Mouse (Mus musculus): ENCODE data around the gene Rps19.

DNA sequence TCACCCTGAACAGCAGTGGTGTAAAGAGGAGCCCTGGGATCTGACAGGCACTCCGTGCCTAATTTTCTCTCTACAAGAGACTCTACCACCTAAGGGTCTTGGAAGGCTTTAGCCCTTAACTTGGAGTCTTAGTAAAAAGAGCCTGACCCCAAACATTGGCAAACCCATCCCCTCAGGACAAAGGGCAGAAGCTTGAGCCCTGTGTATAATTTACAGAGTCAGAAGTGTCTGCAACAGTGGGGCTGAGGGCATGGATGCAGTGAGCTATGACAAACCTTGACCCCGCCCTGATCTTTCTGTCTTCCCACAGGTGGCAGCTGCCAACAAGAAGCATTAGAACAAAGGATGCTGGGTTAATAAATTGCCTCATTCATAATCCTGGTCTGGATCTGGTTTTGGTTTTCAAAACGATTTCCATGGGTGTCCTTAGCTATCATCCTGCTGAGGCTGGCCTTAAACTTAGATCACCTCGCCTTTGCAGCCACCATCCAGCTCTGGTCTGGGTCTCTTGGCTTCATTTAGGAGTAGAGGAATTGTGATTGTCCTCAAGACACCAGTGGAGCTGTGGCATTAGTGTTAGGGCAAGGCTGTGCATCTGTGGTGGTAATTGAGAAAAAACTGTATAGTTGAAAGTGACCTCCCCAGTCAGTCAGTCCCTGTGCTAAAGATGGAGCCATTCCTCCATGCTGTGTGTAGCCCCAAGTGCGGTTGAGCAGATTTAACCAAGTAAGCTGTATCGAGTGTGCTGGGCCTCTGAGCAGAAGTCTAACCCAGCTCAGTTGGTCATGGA is 5.5 kb downstream of the Rps19 start:
- TF ChIP-seq E2F4 (IDR thresholded peaks at IDR 0.05; ENCODE audit: insufficient read depth) (no peak), CEBPB (IDR thresholded peaks at IDR 0.05; ENCODE audit: insufficient read depth, poor library complexity, severe bottlenecking) (no peak), TCF12 (IDR thresholded peaks at IDR 0.05; ENCODE audit: insufficient read depth, poor library complexity, severe bottlenecking) (no peak), MAX (IDR thresholded peaks at IDR 0.05; ENCODE audit: low read depth) (no peak), POLR2A (IDR thresholded peaks at IDR 0.05; ENCODE audit: insufficient read length, low read depth) (no peak), MYOD1 (IDR thresholded peaks at IDR 0.05; ENCODE audit: control insufficient read depth in 1 of 3, insufficient read length in 2 of 3, low read depth in 2 of 3) (no peak), USF1 (IDR thresholded peaks at IDR 0.05; ENCODE audit: low read depth) (no peak), TCF3 (IDR thresholded peaks at IDR 0.05; ENCODE audit: insufficient read length, low read depth) (no peak), MYOG (IDR thresholded peaks at IDR 0.05; ENCODE audit: control insufficient read depth in 1 of 3, insufficient read depth in 1 of 3, insufficient read length in 2 of 3, low read depth in 2 of 3) (no peak)
